Mouse (Mus musculus) forebrain, embryonic 15.5 days (tissue): ENCODE results near the gene Exosc9. TPM values are rescaled to one million over a fixed set of nuclear protein-coding genes. Genes with fewer than 3 reads are reported as not detected.
A peak's percentile ranks its signal among the peaks of the same experiment; 100 is the strongest.

Experiments used
- ATAC-seq: fragments of 200-750 bp; cut with Nextera tagmentation; replicated peaks from 2 replicates; pipeline ENCODE4 v1.8.0; 2017; ENCODE audit warnings: mild to moderate bottlenecking, moderate TSS enrichment, moderate library complexity
- H3K27ac ChIP-seq: fragments of 300-500 bp; sonication (generic); replicated peaks from 2 replicates; pipeline ENCODE4 v1.5.1; 2015; ENCODE audit warnings: mild to moderate bottlenecking, inconsistent platforms
- H3K27me3 ChIP-seq: fragments of 300-500 bp; sonication (generic); 2 replicates; pipeline ENCODE4 v1.6.1; 2015; ENCODE audit warnings: inconsistent platforms
- H3K36me3 ChIP-seq: fragments of 300-500 bp; sonication (generic); 2 replicates; pipeline ENCODE4 v1.6.1; 2015; ENCODE audit warnings: mild to moderate bottlenecking, inconsistent platforms
- H3K4me1 ChIP-seq: fragments of 300-500 bp; sonication (generic); 2 replicates; pipeline ENCODE4 v1.6.1; 2015; ENCODE audit warnings: inconsistent platforms
- H3K4me2 ChIP-seq: fragments of 300-500 bp; sonication (generic); replicated peaks from 2 replicates; pipeline ENCODE4 v1.6.1; 2015; ENCODE audit warnings: mild to moderate bottlenecking, inconsistent platforms
- H3K4me3 ChIP-seq: fragments of 300-500 bp; sonication (generic); 2 replicates; pipeline ENCODE4 v1.5.1; 2015; ENCODE audit warnings: mild to moderate bottlenecking, inconsistent platforms
- H3K9ac ChIP-seq: fragments of 300-500 bp; sonication (generic); replicated peaks from 2 replicates; pipeline ENCODE4 v1.6.1; 2015; ENCODE audit warnings: mild to moderate bottlenecking, inconsistent platforms
- H3K9me3 ChIP-seq: fragments of 300-500 bp; sonication (generic); 2 replicates; pipeline ENCODE4 v1.6.1; 2016; ENCODE audit warnings: inconsistent platforms
- WGBS: fragments of 180-500 bp; shearing (Covaris S2); methylation state at CpG from one replicate; pipeline ENCODE4 v1.1.7; 2015; ENCODE audit warnings: mixed read lengths; 5-methylcytosine and 5-hydroxymethylcytosine counted together
- polyA plus RNA-seq: library from polyadenylated mRNA; unstranded; fragments of >200 nt; fragmentation: Nextera tagmentation; extraction: Ambion mirVana; gene quantifications from 2 replicates; pipeline ENCODE4 v1.2.1, GENCODE M21; 2015

Exosc9 gene
- 84.6 and 86.7 TPM in 2 replicates for polyA plus RNA-seq

- H3K4me3 ChIP-seq: peak within 1 kb of the TSS; percentile 71
- H3K27me3 ChIP-seq: no peaks in the 10 kb centered on the region
- H3K4me2 ChIP-seq: peak within 1 kb of the TSS; percentile 71
- WGBS: under 1% methylated on average over 39 of the region's 39 CpGs
- H3K36me3 ChIP-seq: peaks cover 36% of the 10 kb centered on the region
- H3K9me3 ChIP-seq: no peaks in the 10 kb centered on the region
- peaks cover 19% of the 10 kb centered on the region for H3K4me1 ChIP-seq
- H3K27ac ChIP-seq: peak within 1 kb of the TSS; percentile 68
- H3K9ac ChIP-seq: peak within 1 kb of the TSS; percentile 60
- ATAC-seq: peak; percentile 98
Measured at GRCm38 (mm10) chr3:36552406-36553047, at the start of gene Exosc9. Exosc9 (plus strand) TSS chr3:36552606.

GRCm38 (mm10) chr3:36505306-36505705 is 47.1 kb upstream of the Exosc9 start:
- ATAC-seq: no peak
- no peak overlapping the region for H3K4me2 ChIP-seq
- no peak overlapping the region for H3K4me3 ChIP-seq
- H3K9me3 ChIP-seq: no peaks in the 10 kb centered on the region
- no peak overlapping the region for H3K27ac ChIP-seq
- 70% methylated on average over 8 of the region's 8 CpGs for WGBS
- no peak overlapping the region for H3K9ac ChIP-seq
- no peaks in the 10 kb centered on the region for H3K4me1 ChIP-seq
- no peaks in the 10 kb centered on the region for H3K27me3 ChIP-seq
- H3K36me3 ChIP-seq: no peaks in the 10 kb centered on the region

GRCm38 (mm10) chr3:36505809-36506735 is 46.3 kb upstream of the Exosc9 start:
- Histone ChIP-seq H3K9ac (no peak overlapping the region), H3K27ac (no peak overlapping the region), H3K4me2 (no peak overlapping the region), H3K36me3 (no peaks in the 10 kb centered on the region), H3K4me1 (no peaks in the 10 kb centered on the region), H3K4me3 (no peak overlapping the region), H3K9me3 (no peaks in the 10 kb centered on the region), H3K27me3 (no peaks in the 10 kb centered on the region)
- WGBS: 43% methylated on average over 10 of the region's 10 CpGs
- ATAC-seq: no peak; the same call in 1 of the 2 replicates

GRCm38 (mm10) chr3:36511491-36511890 is 40.9 kb upstream of the Exosc9 start:
- no peak overlapping the region for H3K4me3 ChIP-seq
- no peaks in the 10 kb centered on the region for H3K36me3 ChIP-seq
- H3K4me1 ChIP-seq: no peaks in the 10 kb centered on the region
- no peak overlapping the region for H3K27ac ChIP-seq
- H3K4me2 ChIP-seq: no peak overlapping the region
- ATAC-seq: no peak
- no peaks in the 10 kb centered on the region for H3K27me3 ChIP-seq
- no peak overlapping the region for H3K9ac ChIP-seq
- 93% methylated on average over 6 of the region's 6 CpGs for WGBS
- H3K9me3 ChIP-seq: no peaks in the 10 kb centered on the region

- 90% methylated on average over 9 of the region's 9 CpGs for WGBS
- no peak overlapping the region for H3K9ac ChIP-seq
- no peak overlapping the region for H3K27ac ChIP-seq
Measured at GRCm38 (mm10) chr3:36516196-36516595, 36.2 kb upstream of the Exosc9 start.

GRCm38 (mm10) chr3:36521073-36522060 is 31.0 kb upstream of the Exosc9 start, which contains the start of gene Gm11549:
Gm11549 (minus strand) TSS chr3:36521813.
- peak within 1 kb of the TSS; percentile 97 for H3K4me2 ChIP-seq
- WGBS: under 1% methylated on average over 51 of the region's 51 CpGs
- ATAC-seq: peak; percentile 79

More at GRCm38 (mm10) chr3:36516196-36516595, 36.2 kb upstream of the Exosc9 start:
- Histone ChIP-seq H3K4me1 (peaks cover 4% of the 10 kb centered on the region), H3K36me3 (no peaks in the 10 kb centered on the region), H3K9me3 (no peaks in the 10 kb centered on the region), H3K27me3 (no peaks in the 10 kb centered on the region), H3K4me3 (no peak overlapping the region), H3K4me2 (no peak overlapping the region)
- no peak for ATAC-seq

GRCm38 (mm10) chr3:36522137-36522536 is 30.3 kb upstream of the Exosc9 start:
- Histone ChIP-seq H3K36me3 (no peaks in the 10 kb centered on the region), H3K4me3 (no peak overlapping the region), H3K9me3 (no peaks in the 10 kb centered on the region), H3K27me3 (no peaks in the 10 kb centered on the region), H3K9ac (no peak overlapping the region), H3K27ac (no peak overlapping the region), H3K4me1 (peaks cover 5% of the 10 kb centered on the region), H3K4me2 (peak overlapping the region; percentile 97)
- ATAC-seq: no peak
- WGBS: 6% methylated on average over 4 of the region's 4 CpGs

More at GRCm38 (mm10) chr3:36521073-36522060, 31.0 kb upstream of the Exosc9 start, which contains the start of gene Gm11549:
- Histone ChIP-seq H3K27me3 (no peaks in the 10 kb centered on the region), H3K27ac (no peak within 1 kb of the TSS), H3K4me3 (peak within 1 kb of the TSS; percentile 55), H3K36me3 (no peaks in the 10 kb centered on the region), H3K9ac (peak within 1 kb of the TSS; percentile 44), H3K4me1 (peaks cover 5% of the 10 kb centered on the region), H3K9me3 (no peaks in the 10 kb centered on the region)

GRCm38 (mm10) chr3:36524466-36524865 is 27.9 kb upstream of the Exosc9 start:
- no peak overlapping the region for H3K4me2 ChIP-seq
- H3K4me1 ChIP-seq: peaks cover 5% of the 10 kb centered on the region
- no peaks in the 10 kb centered on the region for H3K27me3 ChIP-seq
- H3K36me3 ChIP-seq: no peaks in the 10 kb centered on the region
- H3K27ac ChIP-seq: no peak overlapping the region
- 88% methylated on average over 3 of the region's 3 CpGs for WGBS
- H3K9ac ChIP-seq: no peak overlapping the region
- H3K9me3 ChIP-seq: no peaks in the 10 kb centered on the region
- H3K4me3 ChIP-seq: no peak overlapping the region
- no peak for ATAC-seq

GRCm38 (mm10) chr3:36530345-36530744 is 22.1 kb upstream of the Exosc9 start:
- Histone ChIP-seq H3K4me2 (no peak overlapping the region), H3K27ac (no peak overlapping the region), H3K4me1 (peaks cover 21% of the 10 kb centered on the region), H3K27me3 (no peaks in the 10 kb centered on the region), H3K36me3 (no peaks in the 10 kb centered on the region), H3K9ac (no peak overlapping the region), H3K9me3 (no peaks in the 10 kb centered on the region), H3K4me3 (no peak overlapping the region)
- 66% methylated on average over 6 of the region's 6 CpGs for WGBS
- peak; percentile 89 for ATAC-seq

GRCm38 (mm10) chr3:36530781-36531180 is 21.6 kb upstream of the Exosc9 start:
- 73% methylated on average over 5 of the region's 5 CpGs for WGBS
- ATAC-seq: peak; percentile 59

GRCm38 (mm10) chr3:36531242-36531641 is 21.2 kb upstream of the Exosc9 start:
- no peaks in the 10 kb centered on the region for H3K27me3 ChIP-seq
- H3K9me3 ChIP-seq: no peaks in the 10 kb centered on the region
- no peak overlapping the region for H3K9ac ChIP-seq
- H3K4me3 ChIP-seq: no peak overlapping the region
- H3K4me1 ChIP-seq: peaks cover 21% of the 10 kb centered on the region
- no peak overlapping the region for H3K27ac ChIP-seq
- 19% methylated on average over 2 of the region's 2 CpGs for whole genome bisulfite sequencing
- no peak overlapping the region for H3K4me2 ChIP-seq
- no peaks in the 10 kb centered on the region for H3K36me3 ChIP-seq
- peak; percentile 32; the same call in 1 of the 2 replicates for ATAC-seq

More at GRCm38 (mm10) chr3:36530781-36531180, 21.6 kb upstream of the Exosc9 start:
- H3K4me3 ChIP-seq: no peak overlapping the region
- H3K9me3 ChIP-seq: no peaks in the 10 kb centered on the region
- no peaks in the 10 kb centered on the region for H3K36me3 ChIP-seq
- peaks cover 21% of the 10 kb centered on the region for H3K4me1 ChIP-seq
- H3K9ac ChIP-seq: no peak overlapping the region
- H3K27me3 ChIP-seq: no peaks in the 10 kb centered on the region
- H3K27ac ChIP-seq: no peak overlapping the region
- no peak overlapping the region for H3K4me2 ChIP-seq
